Mouse (Mus musculus) heart, postnatal 0 days (tissue): ENCODE measurements at regions not wholly inside any gene's neighbourhood (a gene's known extent, or its start where the extent isn't known, plus 50 kb on each side); places are given as distances from the start of the nearest gene placed in this dataset.

Source experiments
- CTCF ChIP-seq: IDR thresholded peaks from 2 replicates; pipeline ENCODE4 v1.5.1; 2016; ENCODE audit warnings: antibody characterized with exemption, control low read depth, low read depth
- EP300 ChIP-seq: IDR thresholded peaks from 2 replicates; pipeline ENCODE4 v1.6.1; 2016; ENCODE audit warnings: antibody characterized with exemption, low read depth

DNA sequence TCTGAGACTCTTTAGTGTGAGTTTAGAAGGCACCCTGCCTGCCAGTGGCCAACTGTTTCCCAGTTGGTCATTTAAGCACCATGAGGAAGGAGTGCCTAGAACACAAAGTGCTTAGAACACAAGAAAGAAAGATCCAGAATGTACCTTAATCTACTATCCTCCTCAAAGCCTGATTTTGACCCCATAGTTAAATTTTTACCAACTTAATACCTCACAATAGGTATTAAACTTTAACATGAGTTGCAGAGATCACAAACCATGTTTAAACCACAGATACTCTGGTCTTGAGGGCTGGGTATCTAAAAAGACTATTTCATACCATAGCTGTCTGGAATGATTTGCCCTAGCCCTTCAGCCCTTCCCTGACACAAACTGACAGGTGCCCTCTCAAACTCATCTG, 557.6 kb downstream of the Rps29 start:
- TF ChIP-seq EP300 (no peak), CTCF (no peak)
